Mouse (Mus musculus): ENCODE results near the gene Igsf11. TPM values are rescaled to one million over a fixed set of nuclear protein-coding genes. Genes with fewer than 3 reads are reported as not detected.
"Not testable (repeated sequence)": the region's sequence is repeated elsewhere in the genome, so short reads cannot be mapped to it uniquely, and the experiment has no call there.

Gene Igsf11
- total RNA-seq, 2 experiments from 2014 or later, result 0.42 to 0.57 TPM

- no peak for DNase-seq
- intact Hi-C loops (cut with DNase I), result no loop called here
Measured at GRCm38 (mm10) chr16:38982051-38982450, 89.6 kb downstream of the Igsf11 start.

GRCm38 (mm10) chr16:38982508-38983236 is 90.2 kb downstream of the Igsf11 start:
- no peak for DNase-seq
- intact Hi-C loops (cut with DNase I), result no loop called here

GRCm38 (mm10) chr16:38983850-38984249 is 91.4 kb downstream of the Igsf11 start:
- intact Hi-C loops (cut with DNase I); DNase-seq: not testable (repeated sequence)

GRCm38 (mm10) chr16:38985411-38985810 is 92.9 kb downstream of the Igsf11 start:
- intact Hi-C loops (cut with DNase I), result no loop called here
- no peak for DNase-seq

GRCm38 (mm10) chr16:38986410-38986809 is 93.9 kb downstream of the Igsf11 start:
- intact Hi-C loops (cut with DNase I), result no loop called here
- no peak for DNase-seq

GRCm38 (mm10) chr16:38993711-38994110 is 101.2 kb downstream of the Igsf11 start:
- intact Hi-C loops (cut with DNase I), result no loop called here
- DNase-seq, result no peak

GRCm38 (mm10) chr16:38998496-38999258 is 106.2 kb downstream of the Igsf11 start:
- DNase-seq, result no peak
- intact Hi-C loops (cut with DNase I), result no loop called here

- DNase-seq, result no peak
- intact Hi-C loops (cut with DNase I), result no loop called here
Measured at GRCm38 (mm10) chr16:38999298-38999697, 106.8 kb downstream of the Igsf11 start.

- intact Hi-C loops (cut with DNase I), result no loop called here
- no peak for DNase-seq
Measured at GRCm38 (mm10) chr16:39006978-39007377, 114.5 kb downstream of the Igsf11 start.

- DNase-seq, result no peak
- intact Hi-C loops (cut with DNase I), result no loop called here
Measured at GRCm38 (mm10) chr16:39019449-39019848, 127.0 kb downstream of the Igsf11 start.

GRCm38 (mm10) chr16:39025989-39026736 is 133.7 kb downstream of the Igsf11 start:
- intact Hi-C loops (cut with DNase I), result no loop called here
- no peak for DNase-seq

GRCm38 (mm10) chr16:39031350-39031749 is 138.9 kb downstream of the Igsf11 start:
- intact Hi-C loops (cut with DNase I), result no loop called here
- DNase-seq, result no peak

- intact Hi-C loops (cut with DNase I), result no loop called here
- DNase-seq, result no peak
Measured at GRCm38 (mm10) chr16:39037257-39037656, 144.8 kb downstream of the Igsf11 start.

GRCm38 (mm10) chr16:39044381-39044780 is 151.9 kb downstream of the Igsf11 start:
- no peak for DNase-seq
- intact Hi-C loops (cut with DNase I), result no loop called here

- DNase-seq, result peak; percentile 32 to 54
- intact Hi-C loops (cut with DNase I), result no loop called here
Measured at GRCm38 (mm10) chr16:39048889-39049288, 156.4 kb downstream of the Igsf11 start.

- intact Hi-C loops (cut with DNase I), result loop anchor here (1.0 kb wide), 1 partner anchor 194 kb away; no protein-coding TSS in a partner anchor
- peak; percentile 69 to 82 for DNase-seq
Measured at GRCm38 (mm10) chr16:39052971-39053370, 160.5 kb downstream of the Igsf11 start.

GRCm38 (mm10) chr16:39053779-39054178 is 161.3 kb downstream of the Igsf11 start:
- no peak for DNase-seq
- intact Hi-C loops (cut with DNase I), result loop anchor here (1.0 kb wide), 2 partner anchors 151 to 194 kb away; no protein-coding TSS in a partner anchor

- intact Hi-C loops (cut with DNase I), result no loop called here
- DNase-seq, result peak; percentile 12 to 56
Measured at GRCm38 (mm10) chr16:39056061-39056460, 163.6 kb downstream of the Igsf11 start.

GRCm38 (mm10) chr16:39056961-39057360 is 164.5 kb downstream of the Igsf11 start:
- intact Hi-C loops (cut with DNase I), result no loop called here

GRCm38 (mm10) chr16:39058869-39059268 is 166.4 kb downstream of the Igsf11 start:
- intact Hi-C loops (cut with DNase I), result no loop called here
- no peak for DNase-seq

More at GRCm38 (mm10) chr16:39056961-39057360, 164.5 kb downstream of the Igsf11 start:
- DNase-seq, result no peak

- DNase-seq, result peak in 1 of 2 experiments; percentile 22
- intact Hi-C loops (cut with DNase I), result no loop called here
Measured at GRCm38 (mm10) chr16:39062596-39062995, 170.1 kb downstream of the Igsf11 start.
